Mouse (Mus musculus) lung, adult 2 months (tissue): ENCODE measurements around the gene Cln6. TPM values are rescaled to one million over a fixed set of nuclear protein-coding genes. Genes with fewer than 3 reads are reported as not detected.

Experiments
- DNase-seq: peaks from one replicate; pipeline ENCODE4 v3.0.0; 2022
- H3K4me1 ChIP-seq: fragments of 200-500 bp; 2 replicates; pipeline ENCODE4 v1.6.1; 2011; ENCODE audit warnings: low read length; ENCODE audit not compliant: control insufficient read depth, insufficient read depth
- H3K4me3 ChIP-seq: fragments of 200-500 bp; replicated peaks from 2 replicates; pipeline ENCODE3; 2011; ENCODE audit warnings: low read depth, mild to moderate bottlenecking, control low read depth, low read length; ENCODE audit errors: extremely low read depth
- CTCF ChIP-seq: fragments of 200-500 bp; IDR thresholded peaks from 2 replicates; pipeline ENCODE4 v1.5.1; 2011; ENCODE audit warnings: mild to moderate bottlenecking, low read length, control low read depth; ENCODE audit not compliant: insufficient read depth
- POLR2A ChIP-seq: fragments of 200-500 bp; IDR thresholded peaks from 2 replicates; pipeline ENCODE4 v1.6.1; 2011; ENCODE audit warnings: low read depth, mild to moderate bottlenecking, control low read depth, low read length, borderline replicate concordance; ENCODE audit errors: extremely low read depth
- WGBS: fragments of 180-500 bp; shearing (Covaris S2); methylation state at CpG from one replicate; pipeline ENCODE4 v1.1.7; 2018; 5-methylcytosine and 5-hydroxymethylcytosine counted together
- polyA plus RNA-seq: library from polyadenylated mRNA; depleted of rRNA; stranded (reverse); fragments of >200 nt; gene quantifications from 2 replicates; pipeline ENCODE4 v1.2.3, GENCODE M21; 2012

The Cln6 gene
- polyA plus RNA-seq, 1 experiment, result 60.8 TPM

DNA sequence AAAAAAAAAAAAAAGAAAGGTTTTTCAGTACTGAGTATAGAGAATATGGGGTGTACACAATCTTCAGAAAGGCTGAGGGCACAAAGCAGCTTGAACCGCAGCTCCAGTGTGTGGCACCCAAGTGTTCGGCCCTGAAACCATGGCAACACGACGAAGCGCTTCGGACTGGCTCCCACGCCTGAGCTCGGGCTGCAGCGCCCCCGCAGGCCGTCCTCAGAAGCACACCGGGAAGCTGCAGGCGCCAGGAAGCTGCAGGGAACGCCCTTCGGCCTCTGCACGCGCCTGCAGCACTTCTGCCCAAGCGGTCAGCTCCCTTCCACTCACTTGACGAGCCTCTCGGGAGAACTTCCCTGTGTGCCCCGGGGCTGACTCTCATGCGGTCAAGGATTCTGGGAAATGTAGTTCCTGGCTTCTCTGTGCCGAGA, 9.9 kb upstream of the Cln6 start:
- peak; percentile 95 for DNase-seq
- H3K4me1 ChIP-seq, result peaks cover 4% of the 10 kb centered on the region
- TF ChIP-seq POLR2A (0 out of 2 replicates have a peak, but pooled peaks have one; percentile 11), CTCF (peak; percentile 79)
- H3K4me3 ChIP-seq, result peak overlapping the region; percentile 32
- WGBS, result 2% methylated on average over 23 of the region's 23 CpGs

DNA sequence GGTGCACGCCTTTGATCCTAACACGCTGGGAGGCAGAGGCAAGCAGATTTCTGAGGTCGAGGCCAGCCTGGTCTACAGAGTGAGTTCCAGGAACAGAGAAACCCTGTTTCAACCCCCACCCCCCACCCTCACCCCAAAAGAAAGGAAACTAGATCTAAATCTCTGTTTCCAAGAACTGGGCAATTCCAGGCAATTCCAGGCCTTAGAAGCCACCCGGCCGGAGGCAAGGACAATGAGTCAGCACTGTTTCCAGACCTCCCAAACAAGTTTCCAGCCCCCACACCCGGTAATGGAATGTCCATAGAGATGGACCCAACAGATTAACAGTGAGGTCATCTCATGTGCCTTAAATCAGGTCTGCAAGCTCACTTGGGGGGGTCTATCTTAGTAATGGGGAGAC, 8.7 kb upstream of the Cln6 start:
- 73% methylated on average over 6 of the region's 6 CpGs for WGBS
- no peak overlapping the region for H3K4me3 ChIP-seq
- DNase-seq, result no peak
- H3K4me1 ChIP-seq, result peaks cover 4% of the 10 kb centered on the region
- TF ChIP-seq CTCF, result no peak
- TF ChIP-seq POLR2A, result no peak

DNA sequence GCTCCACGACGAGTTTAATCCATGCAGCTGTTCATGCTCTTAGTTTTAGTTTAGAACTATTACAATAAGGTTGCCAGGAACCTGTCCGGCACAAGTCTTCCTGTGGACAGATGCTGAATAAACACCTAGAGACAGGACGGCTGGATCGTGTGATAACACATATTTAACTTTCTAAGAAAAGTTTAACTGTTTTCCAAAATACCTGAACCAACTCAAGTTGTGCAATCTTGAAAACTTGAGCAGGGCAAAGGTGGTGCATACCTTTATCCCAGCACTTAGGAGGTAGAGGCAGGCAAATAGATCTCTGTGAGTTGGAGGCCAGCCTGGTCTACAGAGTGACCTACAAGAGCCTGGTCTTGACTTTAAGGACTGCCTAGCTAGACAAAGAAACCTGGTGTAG, 3.7 kb upstream of the Cln6 start:
- Histone ChIP-seq H3K4me1 (peaks cover 4% of the 10 kb centered on the region; the same call in 1 of the 2 replicates), H3K4me3 (no peak overlapping the region)
- no peak for DNase-seq
- TF ChIP-seq POLR2A (no peak), CTCF (no peak)
- WGBS, result 50% methylated on average over 5 of the region's 5 CpGs

DNA sequence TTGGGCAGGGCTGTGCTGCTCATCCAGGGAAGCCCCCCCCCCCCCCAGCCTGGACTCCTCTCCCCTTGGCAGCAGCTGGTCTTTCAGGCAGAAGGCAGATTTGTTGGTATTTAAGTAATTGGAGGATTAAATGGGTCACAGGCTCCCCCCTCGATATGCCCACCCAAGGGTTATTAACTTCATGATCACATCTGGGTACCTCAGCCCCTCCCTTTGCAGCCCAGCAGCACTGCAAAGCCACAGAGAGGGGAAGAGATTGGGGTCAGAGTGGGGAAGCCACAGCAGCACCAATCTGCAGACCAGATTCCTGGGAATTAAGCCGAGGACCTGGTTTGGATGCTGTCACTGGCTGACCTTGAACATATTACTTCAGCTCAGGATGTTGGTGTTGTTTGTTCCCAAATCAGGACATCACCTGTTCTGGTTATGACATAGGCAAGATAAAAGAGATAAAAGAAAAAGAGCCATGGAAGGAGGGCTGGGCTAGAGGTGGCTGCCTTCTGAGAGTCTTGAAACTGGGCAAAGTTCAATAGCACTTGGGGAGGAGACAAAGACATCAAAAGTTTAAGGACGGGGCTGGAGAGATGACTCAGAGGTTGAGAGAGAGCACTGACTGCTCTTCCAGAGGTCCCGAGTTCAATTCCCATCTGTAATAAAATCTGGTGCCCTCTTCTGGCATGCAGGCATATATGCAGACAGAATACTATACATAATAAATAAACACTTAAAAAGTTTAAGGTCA, 2.7 kb upstream of the Cln6 start:
- WGBS, result 57% methylated on average over 4 of the region's 4 CpGs

DNA sequence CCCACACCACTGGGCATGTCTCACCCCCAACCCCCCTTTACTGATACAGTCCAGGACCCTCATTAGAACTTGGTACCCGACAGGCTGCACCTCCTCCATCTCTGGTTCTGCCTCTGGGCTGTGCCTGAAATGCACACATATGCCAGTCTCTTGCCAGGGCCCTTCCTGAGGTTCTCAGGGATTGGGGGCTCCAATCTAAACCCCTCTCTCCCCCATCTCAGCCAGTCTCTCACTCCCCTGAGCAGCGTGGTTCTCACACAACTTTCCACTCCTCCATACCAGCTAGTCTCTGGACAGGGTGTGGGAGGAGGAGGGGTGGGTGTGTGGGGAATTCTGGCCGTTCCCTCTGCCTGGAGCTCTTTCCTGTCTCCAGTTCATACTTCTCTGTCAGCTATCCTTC, 974 bp upstream of the Cln6 start:
- WGBS, result 40% methylated on average over 3 of the region's 3 CpGs
- no peak for DNase-seq
- H3K4me3 ChIP-seq, result no peak overlapping the region
- H3K4me1 ChIP-seq, result peaks cover 4% of the 10 kb centered on the region; the same call in 1 of the 2 replicates
- TF ChIP-seq POLR2A, result no peak
- TF ChIP-seq CTCF, result no peak

More for the DNA sequence above, 2.7 kb upstream of the Cln6 start:
- peaks cover 4% of the 10 kb centered on the region; the same call in 1 of the 2 replicates for H3K4me1 ChIP-seq
- DNase-seq, result no peak
- TF ChIP-seq CTCF (no peak), POLR2A (no peak)
- H3K4me3 ChIP-seq, result no peak overlapping the region

DNA sequence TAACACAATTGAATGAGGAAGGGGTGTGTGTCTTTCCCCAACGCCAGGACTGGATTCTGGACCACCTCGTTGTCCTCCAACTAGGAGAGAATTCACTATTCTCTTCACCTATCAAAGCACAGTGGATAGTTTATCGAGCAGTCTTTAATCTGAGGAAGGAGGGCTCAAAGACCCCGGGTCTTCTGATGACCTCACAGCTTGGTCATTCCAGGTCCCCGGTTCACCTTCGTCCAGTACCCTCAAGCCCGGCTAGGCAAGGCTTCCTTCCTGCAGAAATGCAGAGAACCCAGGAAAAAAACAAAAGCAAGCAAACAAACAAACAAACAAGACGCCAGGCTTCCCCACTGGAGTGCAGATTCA, 459 bp upstream of the Cln6 start:
- no peak for DNase-seq
- TF ChIP-seq CTCF (no peak), POLR2A (no peak)
- Histone ChIP-seq H3K4me1 (peaks cover 4% of the 10 kb centered on the region; the same call in 1 of the 2 replicates), H3K4me3 (peak overlapping the region; percentile 53)
- 5% methylated on average over 8 of the region's 8 CpGs for WGBS

DNA sequence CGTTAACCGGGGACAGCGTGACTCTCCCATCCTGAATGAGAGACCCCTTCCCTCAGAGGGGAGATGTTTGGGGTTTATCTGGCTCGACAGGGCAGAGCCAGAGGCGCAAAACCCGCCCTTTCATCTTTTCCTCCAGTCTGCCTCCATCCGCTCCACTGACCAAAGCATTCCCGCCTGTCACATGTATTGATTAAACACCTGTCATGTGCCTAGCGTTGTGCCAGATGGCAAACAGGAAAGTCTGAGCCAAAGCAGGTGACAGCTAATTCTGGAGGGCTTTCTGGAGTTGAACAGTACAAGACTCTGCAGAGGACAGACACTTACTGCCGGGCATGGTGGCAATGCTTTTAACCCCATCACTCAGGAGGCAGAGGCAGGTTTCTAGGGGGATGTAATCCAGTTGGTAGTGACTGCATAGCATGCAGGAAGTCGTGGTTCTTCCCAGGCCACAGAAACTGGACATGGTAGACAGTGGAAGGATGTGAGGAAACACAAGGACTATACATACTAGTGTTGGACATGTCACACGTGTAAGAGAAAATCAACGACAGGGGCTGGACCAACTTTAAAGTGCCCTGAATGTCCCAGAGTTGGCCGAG, 686 bp downstream of the Cln6 start:
- no peak for DNase-seq
- TF ChIP-seq CTCF, result no peak
- TF ChIP-seq POLR2A, result no peak
- Histone ChIP-seq H3K4me3 (peak overlapping the region; percentile 53), H3K4me1 (peaks cover 4% of the 10 kb centered on the region; the same call in 1 of the 2 replicates)
- WGBS, result 11% methylated on average over 14 of the region's 14 CpGs

DNA sequence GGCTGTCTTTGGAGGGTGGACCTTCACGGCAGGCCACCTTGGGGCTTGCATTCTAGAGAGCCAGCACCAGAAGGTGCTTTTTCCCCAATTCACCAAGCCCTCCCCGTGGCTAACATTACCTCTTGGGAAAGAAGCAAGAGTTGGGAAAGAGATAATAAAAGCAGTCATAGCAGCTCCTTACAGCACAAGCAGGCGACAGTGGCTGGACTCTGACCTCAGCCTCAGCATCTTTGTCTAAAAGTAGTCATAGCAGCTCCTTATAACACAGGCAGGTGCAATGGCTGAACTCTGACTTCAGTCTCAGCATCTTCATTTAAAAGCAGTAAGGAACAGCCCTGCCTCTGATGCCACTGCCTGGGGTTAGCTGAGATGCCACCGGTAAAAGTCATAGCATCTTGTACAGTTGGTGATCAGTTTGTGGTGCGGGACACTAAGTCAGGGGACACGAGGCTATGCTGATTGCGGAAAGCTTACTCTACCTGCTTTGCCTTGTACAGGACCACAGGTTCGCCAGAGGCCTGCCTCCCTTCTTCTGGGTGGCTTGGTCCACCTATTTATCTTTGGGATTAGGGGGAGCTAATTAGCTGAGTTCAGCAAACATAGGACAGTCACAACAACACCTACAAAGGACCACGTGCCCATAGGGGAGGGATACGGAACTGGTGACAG, 4.9 kb downstream of the Cln6 start:
- TF ChIP-seq POLR2A (no peak), CTCF (no peak)
- H3K4me3 ChIP-seq, result no peak overlapping the region
- H3K4me1 ChIP-seq, result peaks cover 8% of the 10 kb centered on the region; the same call in 1 of the 2 replicates
- WGBS, result 87% methylated on average over 10 of the region's 10 CpGs
- DNase-seq, result no peak

DNA sequence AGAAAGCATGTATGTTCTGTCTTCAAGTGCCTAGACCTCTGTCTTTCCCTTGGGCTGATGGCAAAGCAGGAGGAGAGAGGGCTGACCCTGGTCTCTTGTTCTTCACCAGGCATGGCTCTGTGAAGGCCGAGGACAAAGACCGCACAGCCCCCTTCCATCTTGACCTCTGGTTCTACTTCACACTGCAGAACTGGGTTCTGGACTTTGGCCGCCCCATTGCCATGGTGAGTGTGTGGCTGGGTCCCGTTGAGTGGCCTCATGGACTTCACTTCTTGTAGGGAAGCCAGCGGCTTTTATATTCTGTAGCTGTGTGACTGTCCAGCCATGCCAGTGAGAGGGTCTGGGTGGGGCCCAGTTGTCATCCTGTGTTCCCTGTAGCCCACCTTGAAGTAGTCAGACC, 5.9 kb downstream of the Cln6 start:
- 95% methylated on average over 5 of the region's 5 CpGs for WGBS
- TF ChIP-seq POLR2A (no peak), CTCF (no peak)
- no peak for DNase-seq
- no peak overlapping the region for H3K4me3 ChIP-seq
- H3K4me1 ChIP-seq, result peaks cover 4% of the 10 kb centered on the region; the same call in 1 of the 2 replicates
